Mouse (Mus musculus): ENCODE measurements around the gene Asb13.

- TF ChIP-seq CTCF (IDR thresholded peaks at IDR 0.05 in 2 of 3, conservative IDR thresholded peaks at IDR 0.05 in 1 of 3; ENCODE audit: control insufficient read depth in 1 of 3, insufficient read depth in 1 of 3, low read depth in 2 of 3, low read length in 3 of 3, poor library complexity in 1 of 3, severe bottlenecking in 1 of 3) (no peak), MYC (IDR thresholded peaks at IDR 0.05; ENCODE audit: low read depth, low read length) (no peak), POLR2AphosphoS2 (IDR thresholded peaks at IDR 0.05; ENCODE audit: low read length) (no peak), USF2 (IDR thresholded peaks at IDR 0.05; ENCODE audit: borderline replicate concordance in 1 of 2, insufficient read depth in 1 of 2, low read depth in 1 of 2, low read length in 2 of 2) (no peak), CHD1 (IDR thresholded peaks at IDR 0.05; ENCODE audit: low read depth, low read length) (no peak), EP300 (IDR thresholded peaks at IDR 0.05; ENCODE audit: low read depth in 1 of 2, low read length in 2 of 2) (no peak), POLR2A (IDR thresholded peaks at IDR 0.05; ENCODE audit: control insufficient read depth in 1 of 2, insufficient read depth in 1 of 2, low read depth in 1 of 2, low read length in 2 of 2, poor library complexity in 1 of 2) (no peak), MXI1 (IDR thresholded peaks at IDR 0.05; ENCODE audit: low read depth, low read length) (no peak), MAX (IDR thresholded peaks at IDR 0.05; ENCODE audit: low read length) (no peak), GATA1 (IDR thresholded peaks at IDR 0.05; ENCODE audit: low read depth, low read length) (no peak), USF1 (IDR thresholded peaks at IDR 0.05; ENCODE audit: low read depth, low read length) (no peak), NELFE (IDR thresholded peaks at IDR 0.05; ENCODE audit: low read depth, low read length) (no peak), KAT2A (conservative IDR thresholded peaks at IDR 0.05; ENCODE audit: low read depth, low read length) (no peak)
Observed at GRCm38 (mm10) chr13:3594311-3594710, 39.5 kb upstream of the Asb13 start.

Data from MEL (cell line).